25 mouse cellular contexts compared by ENCODE assay signal in the genomic region with DNA sequence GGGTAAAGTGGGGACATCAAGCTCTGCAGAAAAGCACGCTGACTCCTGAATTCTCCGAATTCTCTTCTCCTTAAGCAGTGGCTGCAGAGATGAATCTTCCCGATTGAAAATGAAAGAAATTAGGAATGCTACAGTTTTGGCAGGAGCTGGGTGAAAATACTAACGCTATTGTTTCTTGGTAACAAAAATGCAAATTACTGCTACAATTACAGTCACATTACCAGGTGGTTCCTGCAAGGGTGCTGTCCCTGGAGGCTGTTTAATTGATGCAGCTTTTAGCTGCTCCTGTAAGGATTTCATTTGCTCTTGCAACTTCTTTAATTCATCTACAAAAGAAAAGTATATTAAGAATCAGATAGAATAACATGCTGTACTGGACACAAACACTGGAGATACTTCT. TPM values are rescaled to one million over a fixed set of nuclear protein-coding genes. Genes with fewer than 3 reads are reported as not detected.
"Had no signal": no experiment of that assay in that cellular context is flagged by ENCODE, and none has a peak within 500 bp of the region (broad histone marks: within the 10 kb centered on the region; RNA-seq: fewer than 3 reads in every experiment).

No protein-coding gene starts in this region.

- H3K9me3 ChIP-seq: midbrain, embryonic 10.5 days; midbrain, embryonic 12.5 days; neural tube, embryonic 13.5 days; neural tube, embryonic 15.5 days; stomach, embryonic 15.5 days had no signal

- H3K4me2 ChIP-seq: lung, embryonic 14.5 days; midbrain, embryonic 12.5 days; neural tube, embryonic 13.5 days; neural tube, embryonic 15.5 days; stomach, embryonic 15.5 days had no signal

- H3K4me3 ChIP-seq: midbrain, embryonic 10.5 days; midbrain, embryonic 12.5 days; myocyte; neural tube, embryonic 13.5 days; neural tube, embryonic 15.5 days; stomach, embryonic 15.5 days had no signal

- H3K27me3 ChIP-seq: midbrain, embryonic 12.5 days; neural tube, embryonic 13.5 days; neural tube, embryonic 15.5 days; stomach, embryonic 15.5 days had no signal

- H3K9ac ChIP-seq: liver, embryonic 14.5 days; lung, embryonic 14.5 days; midbrain, embryonic 12.5 days; neural tube, embryonic 13.5 days; neural tube, embryonic 15.5 days; stomach, embryonic 15.5 days had no signal

- DNase-seq: lung, adult 18-20 months; lung, embryonic 14.5 days; lung, postnatal 10 days; lung, postnatal 4 days; midbrain, embryonic 14.5 days; right cerebral cortex, postnatal 25 days; right cerebral cortex, postnatal 4 days; spleen, adult 18-20 months; thymus, adult 18-20 months; thymus, postnatal 14 days; thymus, postnatal 36 days had no signal

- H3K36me3 ChIP-seq: neural tube, embryonic 15.5 days had no signal

- H3K27ac ChIP-seq: liver, embryonic 14.5 days; midbrain, embryonic 10.5 days; midbrain, embryonic 12.5 days; neural tube, embryonic 13.5 days; neural tube, embryonic 15.5 days; stomach, embryonic 15.5 days; stomach, postnatal 0 days had no signal

- ATAC-seq: midbrain, embryonic 16.5 days had no signal

RNA-seq across cellular contexts. Expression of a gene that starts 31.2 kb away (rescaled TPM):
- total RNA-seq: megakaryocyte, adult 5-6 weeks; megakaryocyte-erythroid progenitor cell, adult 5-6 weeks had no signal
- polyA plus RNA-seq: liver, embryonic 14.5 days; liver, embryonic 16.5 days; lung, embryonic 14.5 days; lung, embryonic 16.5 days; midbrain, embryonic 10.5 days; midbrain, embryonic 12.5 days; neural tube, embryonic 13.5 days; neural tube, embryonic 15.5 days; small intestine, adult 2 months; stomach, embryonic 15.5 days; stomach, postnatal 0 days had no signal
